Mouse (Mus musculus): ENCODE measurements around the gene Ell. TPM values are rescaled to one million over a fixed set of nuclear protein-coding genes. Genes with fewer than 3 reads are reported as not detected.

Gene Ell
- 16.1 and 20.4 TPM in 2 replicates for polyA plus RNA-seq (2011; ENCODE audit: insufficient read length, low read depth, missing spikeins)

GRCm38 (mm10) chr8:70539077-70539813 is at the start of gene Ell:
Gene Ell, plus strand, starts transcription at chr8:70539457.
- peak within 1 kb of the TSS; percentile 97 for H3K4me3 ChIP-seq (ENCODE audit: insufficient read depth, low read length)
- TF ChIP-seq POLR2A (IDR thresholded peaks at IDR 0.05; ENCODE audit: low read depth, low read length): peak; percentile 92
- no peak for TF ChIP-seq CTCF (IDR thresholded peaks at IDR 0.05; ENCODE audit: borderline replicate concordance, insufficient read depth, low read length)

GRCm38 (mm10) chr8:70489576-70489975 is 49.7 kb upstream of the Ell start:
- Histone ChIP-seq H3K4me1 (ENCODE audit: control insufficient read depth, insufficient read depth, low read length) (peaks cover 6% of the 10 kb centered on the region), H3K27ac (ENCODE audit: insufficient read depth, low read length) (peak overlapping the region; percentile 6; the same call in 1 of the 2 replicates)
- TF ChIP-seq CTCF (IDR thresholded peaks at IDR 0.05; ENCODE audit: borderline replicate concordance, insufficient read depth, low read length) (no peak), POLR2A (IDR thresholded peaks at IDR 0.05; ENCODE audit: low read depth, low read length) (peak; percentile 34)

More at GRCm38 (mm10) chr8:70539077-70539813, at the start of gene Ell:
- peak within 1 kb of the TSS; percentile 89 for H3K27ac ChIP-seq (ENCODE audit: insufficient read depth, low read length)
- H3K4me1 ChIP-seq (ENCODE audit: control insufficient read depth, insufficient read depth, low read length): peaks cover 3% of the 10 kb centered on the region; the same call in 1 of the 2 replicates

GRCm38 (mm10) chr8:70490061-70490879 is 49.0 kb upstream of the Ell start:
- Histone ChIP-seq H3K27ac (ENCODE audit: insufficient read depth, low read length) (peak overlapping the region; percentile 6; the same call in 1 of the 2 replicates), H3K4me3 (ENCODE audit: insufficient read depth, low read length) (no peak overlapping the region), H3K4me1 (ENCODE audit: control insufficient read depth, insufficient read depth, low read length) (peaks cover 6% of the 10 kb centered on the region)
- TF ChIP-seq POLR2A (IDR thresholded peaks at IDR 0.05; ENCODE audit: low read depth, low read length) (no peak), CTCF (IDR thresholded peaks at IDR 0.05; ENCODE audit: borderline replicate concordance, insufficient read depth, low read length) (no peak)

More at GRCm38 (mm10) chr8:70489576-70489975, 49.7 kb upstream of the Ell start:
- no peak overlapping the region for H3K4me3 ChIP-seq (ENCODE audit: insufficient read depth, low read length)

DNA sequence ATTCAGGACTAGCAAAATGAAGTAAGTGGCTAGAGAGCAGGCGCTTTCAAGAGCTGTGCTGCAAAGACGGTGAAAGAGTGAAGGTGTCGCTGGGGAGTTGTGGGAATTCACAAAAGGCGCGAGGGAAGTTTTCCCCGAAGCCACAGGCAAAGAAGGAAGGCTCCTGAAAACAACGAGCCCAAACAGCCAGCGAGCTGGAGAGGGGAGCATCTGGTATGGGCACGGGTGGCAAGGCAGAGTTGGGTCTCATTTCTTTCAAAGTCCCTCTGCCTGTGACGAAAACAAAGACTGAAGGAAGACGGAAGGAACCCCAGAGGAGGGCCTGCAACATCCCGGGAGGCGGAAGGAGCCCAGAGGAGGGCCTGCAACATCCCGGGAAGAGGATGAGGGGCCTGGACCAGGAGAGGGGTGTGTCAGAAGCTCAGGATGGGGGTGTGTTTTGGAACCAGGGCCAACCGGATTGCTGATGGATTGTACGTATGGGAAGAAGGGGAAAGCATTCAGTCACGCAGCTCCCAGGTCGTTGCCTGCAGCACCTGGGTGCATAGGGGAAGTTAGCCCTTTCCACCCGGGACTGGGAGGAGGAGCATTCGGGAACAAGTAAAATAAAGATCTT is 48.3 kb upstream of the Ell start:
- peaks cover 6% of the 10 kb centered on the region for H3K4me1 ChIP-seq (ENCODE audit: control insufficient read depth, insufficient read depth, low read length)
- H3K27ac ChIP-seq (ENCODE audit: insufficient read depth, low read length): no peak overlapping the region
- peak; percentile 32; the same call in 1 of the 2 replicates for TF ChIP-seq POLR2A (IDR thresholded peaks at IDR 0.05; ENCODE audit: low read depth, low read length)
- no peak for TF ChIP-seq CTCF (IDR thresholded peaks at IDR 0.05; ENCODE audit: borderline replicate concordance, insufficient read depth, low read length)
- H3K4me3 ChIP-seq (ENCODE audit: insufficient read depth, low read length): no peak overlapping the region

DNA sequence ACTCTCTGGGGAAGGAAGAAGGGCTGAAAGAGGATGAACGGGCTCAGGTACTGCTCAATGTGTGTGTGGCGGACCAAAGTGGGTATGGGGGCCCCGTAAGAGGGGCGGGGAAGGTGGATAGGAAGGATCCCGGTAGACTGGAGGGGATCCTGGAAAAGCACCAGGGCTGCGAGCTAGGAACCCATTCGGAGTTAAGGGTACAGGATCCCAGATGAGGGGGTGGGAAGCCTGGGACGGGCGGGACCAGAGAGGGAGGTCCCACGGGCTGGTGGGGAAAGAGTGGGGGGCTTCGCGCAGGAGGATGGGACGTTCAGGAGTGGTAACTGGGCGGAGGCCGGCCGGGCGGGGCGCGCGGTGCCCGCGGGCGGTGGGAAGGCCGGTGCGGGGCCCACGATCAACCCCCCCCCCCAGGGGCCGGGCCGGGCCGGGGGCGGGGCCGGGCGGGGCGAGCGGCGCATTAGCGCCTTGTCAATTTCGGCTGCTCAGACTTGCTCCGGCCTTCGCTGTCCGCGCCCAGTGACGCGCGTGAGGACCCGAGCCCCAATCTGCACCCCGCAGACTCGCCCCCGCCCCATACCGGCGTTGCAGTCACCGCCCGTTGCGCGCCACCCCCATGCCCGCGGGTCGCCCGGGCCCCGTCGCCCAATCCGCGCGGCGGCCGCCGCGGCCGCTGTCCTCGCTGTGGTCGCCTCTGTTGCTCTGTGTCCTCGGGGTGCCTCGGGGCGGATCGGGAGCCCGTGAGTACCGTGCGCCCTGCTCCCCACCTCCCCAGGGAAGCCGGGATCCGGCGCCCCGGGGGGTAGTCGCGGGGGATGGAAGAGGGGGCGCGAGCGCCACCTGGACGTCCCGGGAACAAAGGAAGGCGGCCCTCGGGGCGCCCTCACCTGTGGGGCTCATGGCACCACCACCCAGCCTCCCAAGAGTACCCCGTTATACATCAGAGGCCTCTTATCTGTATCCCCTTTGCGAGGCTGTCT is 46.3 kb upstream of the Ell start, which contains the start of gene Crlf1:
Gene Crlf1 (plus strand): TSS at position 495 of the 977 bp plus-strand sequence.
- Histone ChIP-seq H3K27ac (ENCODE audit: insufficient read depth, low read length) (peak within 1 kb of the TSS; percentile 75), H3K4me3 (ENCODE audit: insufficient read depth, low read length) (peak within 1 kb of the TSS; percentile 41), H3K4me1 (ENCODE audit: control insufficient read depth, insufficient read depth, low read length) (peaks cover 6% of the 10 kb centered on the region)
- TF ChIP-seq CTCF (IDR thresholded peaks at IDR 0.05; ENCODE audit: borderline replicate concordance, insufficient read depth, low read length): no peak
- peak; percentile 63 for TF ChIP-seq POLR2A (IDR thresholded peaks at IDR 0.05; ENCODE audit: low read depth, low read length)

GRCm38 (mm10) chr8:70493692-70494415 is 45.4 kb upstream of the Ell start:
- TF ChIP-seq CTCF (IDR thresholded peaks at IDR 0.05; ENCODE audit: borderline replicate concordance, insufficient read depth, low read length) (no peak), POLR2A (IDR thresholded peaks at IDR 0.05; ENCODE audit: low read depth, low read length) (peak; percentile 56)
- H3K4me3 ChIP-seq (ENCODE audit: insufficient read depth, low read length): peak overlapping the region; percentile 41
- H3K4me1 ChIP-seq (ENCODE audit: control insufficient read depth, insufficient read depth, low read length): peaks cover 3% of the 10 kb centered on the region
- peak overlapping the region; percentile 75 for H3K27ac ChIP-seq (ENCODE audit: insufficient read depth, low read length)

DNA sequence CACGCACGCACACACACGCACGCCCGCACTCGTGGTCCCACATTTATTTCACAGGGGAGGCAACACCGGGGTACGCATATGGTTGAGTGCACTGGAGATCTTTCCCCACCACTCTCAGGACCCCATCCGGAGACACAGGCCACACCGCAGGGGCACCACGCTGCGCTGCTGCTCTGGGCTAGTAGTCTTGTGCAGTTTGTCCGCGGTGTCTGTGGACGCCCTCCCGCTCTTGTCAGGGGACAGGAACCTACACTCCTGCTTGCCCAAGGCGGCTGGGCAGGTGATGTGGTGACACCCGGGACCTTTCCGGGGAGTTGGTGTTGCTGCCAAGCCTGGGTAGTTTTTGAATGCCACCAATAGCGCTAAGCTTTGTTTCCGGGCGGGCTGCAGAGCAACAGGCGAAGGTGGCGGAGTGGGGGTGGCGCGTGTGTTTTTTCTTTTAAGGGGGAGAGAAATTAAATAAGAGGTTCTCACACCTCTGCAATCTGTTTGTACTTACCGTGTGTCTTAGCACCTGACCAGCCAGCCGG is 44.8 kb upstream of the Ell start:
- no peak for TF ChIP-seq POLR2A (IDR thresholded peaks at IDR 0.05; ENCODE audit: low read depth, low read length)
- no peak for TF ChIP-seq CTCF (IDR thresholded peaks at IDR 0.05; ENCODE audit: borderline replicate concordance, insufficient read depth, low read length)
- Histone ChIP-seq H3K4me3 (ENCODE audit: insufficient read depth, low read length) (peak overlapping the region; percentile 41), H3K4me1 (ENCODE audit: control insufficient read depth, insufficient read depth, low read length) (no peaks in the 10 kb centered on the region), H3K27ac (ENCODE audit: insufficient read depth, low read length) (peak overlapping the region; percentile 75)

All from embryonic fibroblast, embryonic 13.5 days (primary cell).